Mouse (Mus musculus): ENCODE measurements around the gene Pif1.

The Pif1 gene

DNA sequence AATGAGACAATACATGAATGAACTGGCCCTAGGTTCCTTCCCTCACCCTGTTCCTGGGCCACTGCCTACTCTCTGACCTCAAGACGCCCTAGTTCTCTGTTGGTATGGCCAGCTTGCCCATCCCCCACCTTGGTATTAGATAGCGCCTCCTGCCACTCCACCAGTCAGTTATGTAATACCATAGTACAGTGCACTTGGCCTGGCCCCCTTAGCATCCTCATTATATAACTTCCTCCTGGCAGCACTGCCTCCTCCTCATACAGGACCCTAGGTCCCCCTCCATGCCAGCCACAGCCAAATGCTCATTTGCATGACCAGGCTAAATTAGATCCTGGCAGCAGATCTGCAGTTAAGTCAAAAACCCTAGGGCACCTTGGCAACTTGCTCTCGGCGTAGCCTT is 25.9 kb upstream of the Pif1 start:
- no peak for DNase-seq (ENCODE audit: low spot score)

DNA sequence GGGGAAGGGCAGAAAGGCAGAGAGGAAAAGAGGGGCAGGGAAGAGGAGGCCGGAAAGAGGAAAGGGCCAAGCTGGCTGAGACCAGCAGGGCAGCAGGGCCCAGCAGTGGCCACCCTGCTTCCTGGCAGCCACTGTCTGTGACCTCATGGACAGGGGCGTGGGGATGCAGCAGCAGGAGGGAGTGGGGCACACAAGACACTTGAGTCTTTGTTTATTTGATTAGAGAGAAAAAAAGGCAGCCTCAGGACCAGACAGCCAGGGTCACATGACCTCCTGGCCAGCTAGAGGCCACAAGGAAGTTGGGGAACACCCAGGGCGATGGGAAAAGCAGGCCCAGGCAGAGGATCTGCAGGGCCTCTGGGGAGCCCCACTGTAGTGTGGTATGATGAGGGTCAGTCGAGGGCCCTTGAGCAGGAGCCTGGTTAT is 24.9 kb upstream of the Pif1 start:
- no peak for DNase-seq (ENCODE audit: low spot score)

GRCm38 (mm10) chr9:65563073-65563472 is 23.9 kb upstream of the Pif1 start:
- DNase-seq (ENCODE audit: low spot score) = no peak

- DNase-seq (ENCODE audit: low spot score) = no peak
Observed at GRCm38 (mm10) chr9:65564698-65565097, 22.3 kb upstream of the Pif1 start.

- DNase-seq (ENCODE audit: low spot score) = no peak
Observed at GRCm38 (mm10) chr9:65568787-65569186, 18.2 kb upstream of the Pif1 start.

GRCm38 (mm10) chr9:65569491-65569971 is 17.4 kb upstream of the Pif1 start:
- DNase-seq (ENCODE audit: low spot score) = no peak

DNA sequence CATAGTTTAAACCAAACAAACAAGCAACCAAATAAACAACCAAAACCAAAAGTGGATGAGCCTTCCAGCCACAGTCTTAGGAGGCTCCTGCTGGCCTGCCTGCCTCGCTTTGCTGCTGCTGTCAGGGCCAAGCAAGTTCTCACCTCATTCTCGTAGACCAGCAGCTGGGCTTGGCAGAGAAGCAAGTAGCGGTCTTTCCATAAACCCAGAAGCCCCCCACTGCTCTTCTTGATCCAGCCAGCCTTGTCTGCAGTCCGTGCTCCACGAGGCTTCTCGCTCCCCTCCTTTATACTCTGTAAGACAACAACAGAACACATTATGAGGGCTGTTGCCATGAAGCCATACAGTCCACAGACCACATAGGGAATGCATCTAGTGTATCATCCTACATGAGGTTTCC is 14.1 kb upstream of the Pif1 start:
- DNase-seq (ENCODE audit: low spot score) = no peak

GRCm38 (mm10) chr9:65574513-65575392 is 12.2 kb upstream of the Pif1 start:
- DNase-seq (ENCODE audit: low spot score) = peak; percentile 19

DNA sequence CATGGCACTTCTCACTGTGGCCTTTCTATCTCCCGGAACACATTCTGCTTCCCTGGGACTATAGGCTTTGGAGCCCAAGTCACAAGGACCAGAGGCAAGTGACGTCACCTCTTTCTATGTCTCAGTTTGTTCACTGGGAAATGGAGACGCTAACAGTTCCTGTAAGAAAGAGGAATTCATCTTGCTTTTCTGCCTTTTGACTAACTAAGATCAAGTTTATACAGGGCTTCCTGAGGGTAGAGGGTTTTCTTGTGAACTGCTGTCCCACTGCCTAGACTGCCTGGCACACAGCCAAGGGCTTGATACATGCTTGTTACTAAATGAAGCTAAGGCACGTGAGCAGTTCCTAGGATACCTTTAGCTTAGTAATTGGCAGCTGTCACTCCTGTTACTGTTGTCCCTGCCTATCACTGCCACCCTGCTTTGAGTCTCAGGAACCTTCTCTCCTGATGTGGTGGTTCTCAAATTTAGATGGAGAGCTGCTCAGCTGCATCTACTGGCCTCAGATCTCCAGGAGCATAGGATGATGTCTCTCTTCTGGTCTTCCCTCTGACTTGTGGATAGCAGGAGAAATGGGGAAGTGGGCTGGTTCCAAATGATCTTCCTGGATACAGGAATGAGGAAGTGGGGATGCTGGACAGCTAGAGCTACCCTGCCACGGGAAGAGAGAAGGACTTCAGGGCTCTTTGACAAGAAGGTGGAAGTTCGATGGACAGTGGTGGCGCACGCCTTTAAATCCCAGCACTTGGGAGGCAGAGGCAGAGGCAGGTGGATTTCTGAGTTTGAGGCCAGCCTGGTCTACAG is 11.4 kb upstream of the Pif1 start:
- DNase-seq (ENCODE audit: low spot score) = peak; percentile 54

DNA sequence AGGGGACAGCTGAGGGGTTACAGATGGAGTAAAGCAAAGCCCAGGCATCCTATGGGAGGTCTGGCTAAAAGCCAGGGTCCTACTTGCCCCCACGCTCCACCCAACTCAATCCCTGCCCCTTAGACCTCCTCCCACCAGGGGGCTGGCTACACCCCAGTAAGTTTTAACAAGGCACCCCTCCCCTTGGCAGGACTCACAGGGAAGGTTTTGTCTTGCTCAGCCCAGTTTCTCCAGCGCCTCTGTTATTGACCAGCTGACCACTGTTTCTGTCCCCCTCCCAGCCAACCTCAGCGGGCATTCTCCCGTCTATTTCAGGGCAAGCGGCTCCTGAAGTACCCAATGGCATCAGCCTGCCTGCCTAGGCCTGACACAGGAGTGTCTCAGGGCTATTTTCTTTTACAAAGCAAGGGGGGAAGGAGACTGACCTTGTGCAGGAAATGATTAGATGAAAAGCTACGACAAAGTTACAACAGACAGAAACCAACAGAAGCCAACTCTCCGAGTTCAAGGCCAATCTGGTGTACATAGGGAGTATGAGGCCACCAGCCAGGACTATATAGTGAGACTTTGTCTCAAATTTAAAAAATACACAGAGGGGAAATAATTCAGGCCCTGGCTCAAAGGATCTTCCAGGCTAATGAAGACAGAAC is 10.0 kb upstream of the Pif1 start:
- no peak for DNase-seq (ENCODE audit: low spot score)

DNA sequence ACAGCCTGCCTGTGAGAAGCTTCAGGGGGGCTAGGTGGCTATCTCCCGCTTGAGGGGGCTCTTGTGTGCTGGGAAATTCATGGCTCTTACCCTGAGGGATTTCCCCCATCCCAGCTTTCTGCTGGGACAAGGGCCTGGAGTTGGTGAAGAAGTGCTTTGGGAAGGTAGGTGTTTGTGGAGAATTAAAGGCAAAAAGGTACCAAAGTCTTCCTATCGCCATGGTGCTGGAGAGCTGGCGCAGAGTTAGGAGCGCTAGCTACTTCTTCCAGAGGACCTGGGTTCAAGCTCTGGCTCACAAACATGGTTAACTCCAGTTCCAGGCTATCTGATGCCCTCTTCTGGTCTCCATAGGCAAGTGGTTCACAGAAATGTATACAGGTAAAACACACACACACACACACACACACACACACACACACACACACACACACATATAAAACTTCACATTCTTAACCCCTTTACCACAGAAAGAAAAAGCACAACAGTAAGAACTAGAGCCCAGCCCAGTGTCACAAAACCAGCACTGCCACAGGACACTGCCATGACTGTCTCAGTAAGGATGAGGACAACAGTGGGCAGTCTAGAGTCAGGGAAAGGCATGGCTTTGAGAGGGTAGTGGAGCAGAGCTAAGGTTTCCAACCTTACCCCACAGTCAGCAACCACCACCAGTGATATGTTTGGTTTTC is 9.3 kb upstream of the Pif1 start:
- no peak for DNase-seq (ENCODE audit: low spot score)

DNA sequence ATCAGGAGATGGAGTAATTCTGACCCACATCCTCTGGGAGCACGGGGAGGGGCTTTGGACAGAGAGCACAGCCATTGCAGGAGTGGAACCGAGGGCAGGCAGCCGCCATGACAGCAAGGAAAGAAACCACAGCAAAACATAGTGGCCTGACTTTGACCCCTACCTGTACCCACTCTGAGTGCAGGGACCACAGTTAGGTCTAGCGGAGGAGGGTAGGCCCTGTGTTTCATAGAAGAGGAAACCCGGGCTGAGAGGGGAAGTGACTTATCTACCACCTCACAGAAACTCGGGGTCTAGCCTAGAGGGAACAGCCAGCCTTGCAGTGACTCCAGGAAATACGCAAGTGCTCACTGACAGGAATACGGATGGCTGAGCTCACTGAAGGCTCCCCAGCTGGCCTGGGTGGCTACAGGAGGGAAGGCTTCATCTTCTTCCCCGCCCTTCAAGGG is 8.1 kb upstream of the Pif1 start:
- DNase-seq (ENCODE audit: low spot score) = peak; percentile 46

GRCm38 (mm10) chr9:65579781-65580371 is 7.1 kb upstream of the Pif1 start, which contains the start of gene Plekho2:
Plekho2 (minus strand) TSS chr9:65580040.
- peak; percentile 87 for DNase-seq (ENCODE audit: low spot score)

- peak; percentile 83 for DNase-seq (ENCODE audit: low spot score)
Observed at GRCm38 (mm10) chr9:65580401-65581256, 6.3 kb upstream of the Pif1 start.

GRCm38 (mm10) chr9:65583045-65583444 is 3.9 kb upstream of the Pif1 start:
- DNase-seq (ENCODE audit: low spot score) = peak; percentile 40

DNA sequence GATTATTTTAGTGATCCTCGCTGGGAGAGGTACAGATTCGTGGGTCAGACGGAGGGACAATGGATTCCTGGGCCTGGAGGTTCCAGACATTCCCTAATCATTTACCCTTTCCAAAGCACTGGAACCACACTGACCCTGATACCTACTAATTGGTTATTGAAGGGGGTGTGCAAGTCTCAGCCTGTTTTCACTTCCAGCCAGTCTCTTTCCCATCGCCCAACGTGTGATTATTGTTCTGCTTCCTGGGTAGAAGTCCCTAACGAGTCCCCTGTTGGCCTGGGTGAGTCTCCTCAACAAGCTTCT is 261 bp downstream of the Pif1 start:
- no peak for DNase-seq (ENCODE audit: low spot score)

DNA sequence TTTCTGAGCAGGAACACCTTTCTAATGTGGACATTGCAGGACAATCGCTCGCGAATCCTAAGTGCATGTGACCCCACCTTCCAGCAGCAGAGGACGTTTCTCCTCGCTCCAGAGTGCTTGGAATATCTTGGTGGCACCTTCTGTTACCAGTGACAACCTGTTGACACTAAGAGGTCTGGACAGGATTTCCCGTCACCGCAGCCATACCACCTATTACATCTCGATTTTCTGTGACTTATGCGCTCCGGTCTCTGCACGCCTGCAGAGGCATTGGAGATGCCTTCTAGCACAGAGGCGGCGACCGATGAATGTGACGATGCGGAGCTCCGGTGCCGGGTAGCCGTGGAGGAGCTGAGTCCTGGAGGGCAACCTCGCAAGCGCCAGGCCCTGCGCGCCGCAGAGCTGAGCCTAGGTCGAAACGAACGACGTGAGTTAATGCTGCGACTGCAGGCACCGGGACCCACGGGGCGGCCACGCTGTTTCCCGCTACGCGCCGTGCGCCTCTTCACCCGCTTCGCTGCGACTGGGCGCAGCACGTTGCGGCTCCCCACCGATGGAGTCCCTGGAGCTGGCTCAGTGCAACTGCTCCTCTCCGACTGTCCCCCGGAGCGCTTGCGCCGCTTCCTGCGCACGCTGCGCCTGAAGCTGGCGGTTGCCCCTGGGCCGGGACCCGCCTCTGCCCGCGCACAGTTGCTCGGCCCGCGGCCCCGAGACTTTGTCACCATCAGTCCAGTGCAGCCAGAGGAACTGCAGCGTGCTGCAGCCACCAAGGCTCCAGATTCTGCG is 806 bp downstream of the Pif1 start:
- DNase-seq (ENCODE audit: low spot score) = peak; percentile 44

- no peak for DNase-seq (ENCODE audit: low spot score)
Observed at GRCm38 (mm10) chr9:65589091-65589490, 2.1 kb downstream of the Pif1 start.

- no peak for DNase-seq (ENCODE audit: low spot score)
Observed at GRCm38 (mm10) chr9:65592721-65593120, 5.8 kb downstream of the Pif1 start.

DNA sequence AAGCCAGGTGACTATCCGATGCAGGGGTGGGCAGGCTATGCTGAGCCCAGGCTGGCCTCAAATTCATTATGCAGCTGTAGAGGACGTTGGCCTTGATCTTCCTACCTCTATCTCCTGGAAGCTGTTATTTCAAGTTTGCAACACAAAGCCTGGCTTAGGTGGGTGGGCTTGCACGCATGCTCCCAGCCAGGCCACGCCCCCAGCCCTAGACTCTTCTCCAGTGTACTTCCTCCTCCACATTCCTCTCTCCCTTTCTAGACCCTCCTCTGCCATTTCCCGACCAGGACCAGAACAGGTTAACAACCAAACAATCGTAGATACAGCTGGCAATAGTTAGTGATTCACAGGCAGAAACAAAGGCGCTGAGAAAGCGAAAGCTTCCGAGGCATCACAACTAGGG is 6.6 kb downstream of the Pif1 start:
- no peak for DNase-seq (ENCODE audit: low spot score)
